Mouse (Mus musculus) intestine, embryonic 16.5 days (tissue): Measurements from ENCODE around the gene Ubald2. TPM values are rescaled to one million over a fixed set of nuclear protein-coding genes. Genes with fewer than 3 reads are reported as not detected.
A peak's percentile ranks its signal among the peaks of the same experiment; 100 is the strongest.

Experiments
- ATAC-seq: fragments of 200-750 bp; cut with Nextera tagmentation; 2 replicates; pipeline ENCODE4 v1.8.0; 2017; ENCODE audit warnings: moderate TSS enrichment, moderate library complexity
- H3K27ac ChIP-seq: fragments of 300-500 bp; sonication (generic); 2 replicates; pipeline ENCODE4 v1.5.1; 2014; ENCODE audit warnings: mild to moderate bottlenecking, low read length
- H3K27me3 ChIP-seq: fragments of 300-500 bp; sonication (generic); replicated peaks from 2 replicates; pipeline ENCODE4 v1.6.1; 2014; ENCODE audit warnings: low read length, control low read depth, mixed read lengths; ENCODE audit not compliant: control insufficient read depth, insufficient read depth
- H3K36me3 ChIP-seq: fragments of 300-500 bp; sonication (generic); 2 replicates; pipeline ENCODE4 v1.6.1; 2014; ENCODE audit warnings: low read length, control low read depth; ENCODE audit not compliant: control insufficient read depth, insufficient read depth
- H3K4me1 ChIP-seq: fragments of 300-500 bp; sonication (generic); 2 replicates; pipeline ENCODE4 v1.6.1; 2014; ENCODE audit warnings: low read length, control low read depth, mixed read lengths; ENCODE audit not compliant: control insufficient read depth, insufficient read depth
- H3K4me2 ChIP-seq: fragments of 300-500 bp; sonication (generic); 2 replicates; pipeline ENCODE4 v1.6.1; 2014; ENCODE audit warnings: low read depth, low read length, control low read depth
- H3K4me3 ChIP-seq: fragments of 300-500 bp; sonication (generic); 2 replicates; pipeline ENCODE4 v1.5.1; 2014; ENCODE audit warnings: mild to moderate bottlenecking, low read length
- H3K9ac ChIP-seq: fragments of 300-500 bp; sonication (generic); 2 replicates; pipeline ENCODE4 v1.6.1; 2014; ENCODE audit warnings: low read depth, low read length
- H3K9me3 ChIP-seq: fragments of 300-500 bp; sonication (generic); 2 replicates; pipeline ENCODE4 v1.6.1; 2016; ENCODE audit warnings: low read length, control low read depth; ENCODE audit not compliant: control insufficient read depth
- WGBS: fragments of 180-500 bp; shearing (Covaris S2); extraction: QIAGEN DNeasy Blood & Tissue Kit; methylation state at CpG from one replicate; pipeline ENCODE4 v1.1.7; 2014; 5-methylcytosine and 5-hydroxymethylcytosine counted together
- polyA plus RNA-seq: library from polyadenylated mRNA; unstranded; fragments of >200 nt; fragmentation: Nextera tagmentation; extraction: Ambion mirVana; gene quantifications from 2 replicates; pipeline ENCODE4 v1.2.1, GENCODE M21; 2015

Ubald2 gene
- polyA plus RNA-seq = 47.2 and 55.0 TPM in 2 replicates

GRCm38 (mm10) chr11:116433356-116434286, at the start of gene Ubald2:
Gene Ubald2, plus strand, starts transcription at chr11:116434094.
- H3K4me3 ChIP-seq = peak within 1 kb of the TSS; percentile 89
- H3K27me3 ChIP-seq = no peaks in the 10 kb centered on the region
- peaks cover 34% of the 10 kb centered on the region for H3K4me1 ChIP-seq
- 3% methylated on average over 66 of the region's 66 CpGs for WGBS
- no peaks in the 10 kb centered on the region; the same call in 1 of the 2 replicates for H3K36me3 ChIP-seq
- ATAC-seq = peak; percentile 88
- peak within 1 kb of the TSS; percentile 82 for H3K4me2 ChIP-seq
- peak within 1 kb of the TSS; percentile 94 for H3K9ac ChIP-seq
- no peaks in the 10 kb centered on the region for H3K9me3 ChIP-seq
- peak within 1 kb of the TSS; percentile 97 for H3K27ac ChIP-seq

- Histone ChIP-seq H3K9me3 (no peaks in the 10 kb centered on the region), H3K4me2 (no peak overlapping the region), H3K36me3 (no peaks in the 10 kb centered on the region), H3K27ac (no peak overlapping the region), H3K9ac (no peak overlapping the region), H3K27me3 (no peaks in the 10 kb centered on the region), H3K4me3 (no peak overlapping the region), H3K4me1 (peaks cover 14% of the 10 kb centered on the region)
- 85% methylated on average over 11 of the region's 11 CpGs for WGBS
- no peak for ATAC-seq
Observed at GRCm38 (mm10) chr11:116384171-116384570, 49.7 kb upstream of the Ubald2 start.

GRCm38 (mm10) chr11:116385999-116386398, 47.9 kb upstream of the Ubald2 start:
- no peaks in the 10 kb centered on the region for H3K36me3 ChIP-seq
- no peak overlapping the region for H3K9ac ChIP-seq
- no peak overlapping the region for H3K4me2 ChIP-seq
- no peaks in the 10 kb centered on the region for H3K27me3 ChIP-seq
- 54% methylated on average over 5 of the region's 5 CpGs for WGBS
- no peak for ATAC-seq
- no peaks in the 10 kb centered on the region for H3K9me3 ChIP-seq
- H3K4me1 ChIP-seq = peaks cover 14% of the 10 kb centered on the region
- no peak overlapping the region for H3K27ac ChIP-seq
- H3K4me3 ChIP-seq = no peak overlapping the region

GRCm38 (mm10) chr11:116387086-116388071, 46.5 kb upstream of the Ubald2 start:
- Histone ChIP-seq H3K9me3 (no peaks in the 10 kb centered on the region), H3K27me3 (no peaks in the 10 kb centered on the region), H3K4me1 (peaks cover 14% of the 10 kb centered on the region), H3K4me3 (peak overlapping the region; percentile 14; the same call in 1 of the 2 replicates), H3K36me3 (no peaks in the 10 kb centered on the region), H3K27ac (peak overlapping the region; percentile 78), H3K9ac (peak overlapping the region; percentile 21), H3K4me2 (peak overlapping the region; percentile 20)
- WGBS = 21% methylated on average over 14 of the region's 16 CpGs
- peak; percentile 81 for ATAC-seq

GRCm38 (mm10) chr11:116388841-116389480, 44.9 kb upstream of the Ubald2 start:
- peak; percentile 58 for ATAC-seq
- H3K36me3 ChIP-seq = no peaks in the 10 kb centered on the region
- peaks cover 14% of the 10 kb centered on the region for H3K4me1 ChIP-seq
- 62% methylated on average over 14 of the region's 14 CpGs for WGBS
- H3K27ac ChIP-seq = peak overlapping the region; percentile 20
- H3K9me3 ChIP-seq = no peaks in the 10 kb centered on the region
- H3K4me2 ChIP-seq = no peak overlapping the region
- 0 out of 2 replicates have a peak overlapping the region, but pooled peaks have one; percentile 13 for H3K4me3 ChIP-seq
- H3K9ac ChIP-seq = no peak overlapping the region
- H3K27me3 ChIP-seq = no peaks in the 10 kb centered on the region

- H3K4me3 ChIP-seq = no peak overlapping the region
- ATAC-seq = 0 out of 2 replicates have a peak, but pooled peaks have one; percentile 21
- H3K9me3 ChIP-seq = no peaks in the 10 kb centered on the region
- no peaks in the 10 kb centered on the region for H3K36me3 ChIP-seq
- no peak overlapping the region for H3K4me2 ChIP-seq
- H3K9ac ChIP-seq = peak overlapping the region; percentile 17; the same call in 1 of the 2 replicates
- no peaks in the 10 kb centered on the region for H3K27me3 ChIP-seq
- no peak overlapping the region for H3K27ac ChIP-seq
- no peaks in the 10 kb centered on the region for H3K4me1 ChIP-seq
- WGBS = 79% methylated on average over 4 of the region's 4 CpGs
Observed at GRCm38 (mm10) chr11:116394769-116395168, 39.1 kb upstream of the Ubald2 start.

- WGBS = 87% methylated on average over 11 of the region's 11 CpGs
- Histone ChIP-seq H3K27me3 (no peaks in the 10 kb centered on the region), H3K36me3 (no peaks in the 10 kb centered on the region), H3K27ac (no peak overlapping the region), H3K9me3 (no peaks in the 10 kb centered on the region), H3K4me2 (no peak overlapping the region), H3K9ac (no peak overlapping the region), H3K4me3 (no peak overlapping the region), H3K4me1 (peaks cover 7% of the 10 kb centered on the region)
- ATAC-seq = no peak
Observed at GRCm38 (mm10) chr11:116396276-116396933, 37.5 kb upstream of the Ubald2 start.

GRCm38 (mm10) chr11:116396934-116397330, 37.0 kb upstream of the Ubald2 start:
- no peak for ATAC-seq
- H3K9me3 ChIP-seq = no peaks in the 10 kb centered on the region
- 88% methylated on average over 3 of the region's 3 CpGs for WGBS
- no peak overlapping the region for H3K4me3 ChIP-seq
- H3K4me1 ChIP-seq = peaks cover 7% of the 10 kb centered on the region
- H3K36me3 ChIP-seq = no peaks in the 10 kb centered on the region
- H3K27ac ChIP-seq = no peak overlapping the region
- H3K9ac ChIP-seq = no peak overlapping the region
- H3K4me2 ChIP-seq = no peak overlapping the region
- no peaks in the 10 kb centered on the region for H3K27me3 ChIP-seq
